Mouse (Mus musculus) heart, adult 11 months (tissue): ENCODE data around the gene Clpp.

Source experiments
- DNase-seq: peaks from one replicate; pipeline ENCODE4 v3.0.0; 2022

Clpp gene

DNA sequence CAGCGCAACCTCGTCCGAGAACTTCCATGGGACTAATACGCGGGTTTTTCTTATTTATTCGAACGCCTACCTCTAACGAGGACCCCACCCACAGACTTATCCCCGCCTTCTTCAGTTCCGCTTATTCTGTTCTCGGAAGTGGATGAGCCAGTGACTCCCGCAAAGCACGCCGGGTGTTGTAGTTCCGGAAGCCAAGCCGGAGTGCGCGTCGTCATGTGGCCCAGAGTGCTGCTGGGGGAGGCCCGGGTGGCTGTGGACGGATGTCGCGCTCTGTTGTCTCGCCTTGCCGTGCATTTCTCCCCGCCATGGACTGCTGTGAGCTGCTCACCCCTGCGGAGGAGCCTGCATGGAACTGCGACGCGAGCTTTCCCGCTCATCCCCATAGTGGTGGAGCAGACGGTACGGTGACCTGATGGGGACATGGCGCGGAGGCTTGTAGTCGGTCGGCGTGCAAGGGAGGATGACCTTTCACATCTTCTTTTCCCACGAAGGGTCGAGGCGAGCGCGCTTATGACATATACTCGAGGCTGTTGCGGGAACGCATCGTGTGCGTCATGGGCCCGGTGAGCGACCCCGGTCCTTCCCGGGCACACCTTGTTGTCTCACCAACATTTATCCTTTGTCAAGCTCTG is at the start of gene Clpp:
Clpp (plus strand) TSS at position 191 of the 632 bp plus-strand sequence.
- DNase-seq = peak; percentile 100

DNA sequence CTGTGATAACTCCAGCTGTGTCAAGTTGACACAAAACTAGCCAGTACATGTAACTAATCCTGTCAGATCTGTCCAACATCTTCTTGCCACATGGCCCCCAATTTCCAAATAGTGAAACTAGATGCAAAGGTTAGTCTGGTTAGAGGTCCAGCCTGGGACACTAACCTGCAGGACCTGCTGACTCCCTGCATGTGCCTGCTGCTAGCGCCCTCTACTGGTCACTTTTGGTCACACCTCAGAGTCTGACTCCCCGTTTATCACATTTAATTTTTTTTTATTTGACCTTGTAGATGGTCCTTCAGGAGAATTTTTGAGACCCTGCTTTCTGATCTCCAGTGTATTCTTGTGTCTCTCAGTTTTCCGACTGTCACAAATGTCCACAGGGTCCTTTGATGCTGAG is 39.2 kb upstream of the Clpp start:
- peak; percentile 90 for DNase-seq

DNA sequence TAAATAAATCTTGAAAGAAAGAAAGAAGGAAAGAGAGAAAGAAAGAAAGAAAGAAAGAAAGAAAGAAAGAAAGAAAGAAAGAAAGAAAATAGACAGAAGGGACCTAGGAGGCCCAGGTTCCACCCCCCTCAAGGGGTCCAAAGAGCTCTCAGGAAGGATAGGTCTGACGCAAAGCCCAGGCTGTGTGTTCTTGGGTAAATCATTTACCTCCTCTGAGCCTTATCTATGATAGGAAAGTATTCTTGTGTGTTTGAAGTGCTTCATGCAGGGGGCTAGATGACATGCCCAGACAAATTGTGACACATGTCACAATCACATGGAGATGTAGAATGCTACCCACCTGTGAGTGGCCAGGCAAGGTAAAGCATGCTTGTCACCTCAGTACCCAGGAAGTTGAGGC is 37.5 kb upstream of the Clpp start:
- no peak for DNase-seq

DNA sequence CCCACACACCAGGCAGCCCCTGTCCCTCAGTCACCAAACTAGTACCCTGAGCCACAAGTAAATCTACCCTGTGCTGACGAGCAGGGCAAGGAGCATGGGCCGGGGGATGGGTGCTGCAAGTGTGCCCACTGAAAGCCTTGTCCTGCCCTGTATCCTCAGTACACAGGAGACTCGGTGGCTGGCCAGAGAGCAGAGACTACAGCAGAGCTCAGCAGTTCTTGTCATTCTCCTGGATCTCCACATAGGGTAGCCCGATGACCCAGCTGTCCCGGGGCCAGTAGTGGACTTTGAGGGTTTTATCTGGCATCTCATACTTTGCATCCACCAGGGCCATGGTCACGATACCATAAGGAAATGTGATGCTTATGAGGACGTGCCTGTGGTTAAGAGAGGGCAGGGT is 35.2 kb upstream of the Clpp start:
- DNase-seq = peak; percentile 76

DNA sequence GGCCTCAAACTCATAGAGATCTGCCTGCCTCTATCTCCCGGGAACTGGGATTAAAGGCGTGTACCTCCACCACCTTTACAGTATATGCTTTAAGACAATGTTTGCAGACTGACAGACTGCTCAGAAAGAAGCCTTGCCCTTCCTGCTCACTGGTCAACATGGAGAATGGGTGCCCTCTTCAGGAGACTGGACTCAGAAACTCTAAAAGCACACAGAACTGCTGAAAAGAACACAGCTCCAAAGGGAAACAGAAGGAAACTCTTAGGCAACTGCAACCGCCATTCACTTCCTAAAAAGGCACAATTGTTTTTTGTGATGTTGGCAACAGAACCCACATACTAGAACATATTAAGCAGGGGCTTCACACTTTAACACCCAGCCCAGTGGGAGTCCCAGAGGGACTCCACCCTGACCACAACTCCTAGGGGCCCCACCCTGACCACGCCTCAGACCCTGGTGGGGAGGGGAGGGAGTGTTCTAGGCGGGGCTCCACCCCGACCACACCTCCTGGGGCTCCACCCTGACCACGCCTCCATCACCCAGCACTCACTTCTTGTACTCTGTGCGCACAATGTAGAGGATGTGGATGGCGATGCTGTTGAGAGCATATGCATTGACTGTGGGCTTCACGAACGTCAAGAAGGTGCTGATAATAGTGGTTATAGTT is 32.2 kb upstream of the Clpp start:
- DNase-seq = peak; percentile 92

DNA sequence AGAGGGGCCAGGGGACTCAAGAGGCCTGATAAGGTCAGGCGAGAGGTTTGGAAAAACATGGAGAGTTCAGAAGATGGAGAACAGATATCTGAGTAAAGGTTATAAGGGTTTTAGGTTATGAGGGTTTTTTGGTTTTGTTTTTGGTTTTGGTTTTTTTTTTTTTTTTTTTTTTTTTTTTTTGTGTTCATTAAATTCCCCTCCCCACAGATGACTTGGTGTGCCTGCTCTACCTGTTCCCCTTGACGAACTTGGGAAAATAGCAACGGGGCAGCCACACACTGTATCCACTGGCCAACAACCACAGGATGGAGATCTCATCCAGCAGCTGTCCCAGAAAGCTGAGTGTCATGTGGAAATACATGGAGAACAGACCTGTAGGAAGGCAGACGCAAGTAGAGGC is 31.4 kb upstream of the Clpp start:
- peak; percentile 44 for DNase-seq

DNA sequence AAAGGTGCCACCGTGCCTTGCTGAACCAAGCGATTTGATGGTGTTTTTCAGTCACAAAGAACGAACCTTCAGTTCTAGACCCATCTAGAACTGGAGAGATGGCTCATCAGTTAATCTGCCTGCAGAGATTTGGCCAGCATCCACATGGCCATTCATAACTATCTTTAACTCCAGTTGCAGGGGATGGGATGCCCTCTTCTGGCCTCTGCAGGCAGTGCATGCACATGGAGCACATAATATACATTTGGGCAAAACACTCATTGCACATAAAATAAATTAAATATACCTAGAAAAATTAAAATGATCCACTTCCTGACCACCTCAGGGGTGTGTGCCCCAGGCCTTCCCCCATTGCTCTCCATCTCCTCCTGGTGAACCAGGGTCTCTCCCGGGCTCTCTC is 28.2 kb upstream of the Clpp start:
- peak; percentile 57 for DNase-seq

DNA sequence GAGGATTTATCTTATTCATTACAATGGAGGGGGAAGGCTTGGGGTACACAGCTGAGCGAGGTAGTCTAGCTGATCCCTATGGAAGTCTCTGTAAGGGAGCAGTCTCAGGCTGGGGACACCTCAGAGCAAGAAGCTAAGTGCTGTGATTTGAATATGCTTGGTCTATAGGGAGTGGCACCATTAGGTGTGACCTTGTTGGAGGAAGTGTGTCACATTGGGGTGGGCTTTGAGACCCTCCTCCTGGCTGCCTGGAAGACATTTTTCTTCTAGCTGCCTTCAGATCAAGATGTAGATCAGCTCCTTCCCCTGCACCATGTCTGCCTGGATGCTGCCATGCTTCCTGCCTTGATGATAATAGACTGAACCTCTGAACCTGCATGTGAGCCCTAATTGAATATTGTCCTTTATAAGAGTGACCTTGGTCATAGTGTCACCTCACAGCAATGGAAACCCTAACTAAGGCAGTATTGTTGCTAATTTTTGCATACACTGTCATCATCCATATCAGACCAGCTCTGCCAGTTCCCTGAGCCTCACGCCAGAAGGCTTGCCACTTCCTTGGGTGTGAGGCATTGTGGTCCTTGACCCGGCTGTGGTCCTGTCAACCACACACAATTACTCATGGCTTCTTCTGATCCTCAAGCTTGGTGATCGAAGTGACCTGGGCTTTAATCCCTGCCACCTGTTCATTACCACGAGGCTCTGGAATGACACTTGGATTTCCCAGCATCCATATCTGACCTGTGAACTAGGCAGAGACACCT is 27.3 kb upstream of the Clpp start:
- DNase-seq = peak; percentile 52

DNA sequence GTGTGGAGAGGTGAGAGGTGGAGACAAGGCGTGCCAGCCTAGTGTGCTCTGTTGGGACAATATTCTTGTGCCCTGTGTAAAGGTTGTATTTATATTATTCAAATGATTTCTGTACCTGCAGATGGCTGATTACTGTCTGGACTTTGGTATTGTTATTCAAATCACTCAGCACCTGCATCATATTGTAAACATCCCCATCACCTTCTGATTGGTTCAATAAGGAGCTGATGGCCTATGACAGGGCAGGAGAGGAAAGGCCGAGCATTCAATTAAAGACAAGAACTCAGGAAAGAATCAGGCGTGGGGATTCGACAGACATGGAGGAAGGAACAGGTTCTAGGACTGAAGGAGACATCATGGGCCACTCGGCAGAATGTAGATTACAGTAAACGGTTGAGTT is 26.5 kb upstream of the Clpp start:
- peak; percentile 63 for DNase-seq

DNA sequence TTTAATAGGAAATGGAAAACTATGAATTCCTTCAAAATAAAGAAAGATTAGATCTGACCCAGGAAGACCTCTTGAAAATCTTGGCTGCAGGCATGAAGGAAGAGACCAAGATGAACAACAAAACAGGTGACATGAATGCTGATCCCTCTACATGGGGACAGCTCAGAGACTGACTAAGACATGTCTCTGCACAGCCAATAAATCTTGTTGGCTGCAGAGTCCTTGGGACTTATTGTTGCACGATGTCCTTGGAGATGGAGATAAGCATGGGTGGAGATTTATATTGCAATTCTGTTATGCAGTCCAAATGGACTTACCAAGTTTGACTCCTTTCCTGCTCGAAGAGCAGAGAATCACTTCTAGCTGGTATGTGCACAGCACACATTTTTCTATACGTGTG is 20.8 kb upstream of the Clpp start:
- DNase-seq = peak; percentile 58

DNA sequence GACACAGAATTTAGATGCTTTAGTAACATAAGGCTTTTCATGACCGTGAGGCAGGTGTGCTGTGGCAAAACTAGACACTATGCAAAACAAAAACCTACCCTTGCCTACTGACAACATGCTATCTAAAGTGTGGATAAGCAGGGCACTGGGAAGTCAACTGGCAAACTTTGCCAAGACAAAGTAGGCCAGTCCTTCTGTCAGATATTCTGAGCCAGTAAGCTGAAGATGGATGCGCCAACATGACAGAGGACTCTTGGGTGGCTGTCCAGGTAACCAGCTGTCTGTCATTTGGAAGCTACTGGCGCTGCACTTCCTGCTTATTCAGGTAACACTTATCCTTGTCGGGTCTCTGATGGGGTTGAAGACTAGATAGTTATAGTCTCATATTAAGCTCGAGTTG is 20.0 kb upstream of the Clpp start:
- peak; percentile 45 for DNase-seq

DNA sequence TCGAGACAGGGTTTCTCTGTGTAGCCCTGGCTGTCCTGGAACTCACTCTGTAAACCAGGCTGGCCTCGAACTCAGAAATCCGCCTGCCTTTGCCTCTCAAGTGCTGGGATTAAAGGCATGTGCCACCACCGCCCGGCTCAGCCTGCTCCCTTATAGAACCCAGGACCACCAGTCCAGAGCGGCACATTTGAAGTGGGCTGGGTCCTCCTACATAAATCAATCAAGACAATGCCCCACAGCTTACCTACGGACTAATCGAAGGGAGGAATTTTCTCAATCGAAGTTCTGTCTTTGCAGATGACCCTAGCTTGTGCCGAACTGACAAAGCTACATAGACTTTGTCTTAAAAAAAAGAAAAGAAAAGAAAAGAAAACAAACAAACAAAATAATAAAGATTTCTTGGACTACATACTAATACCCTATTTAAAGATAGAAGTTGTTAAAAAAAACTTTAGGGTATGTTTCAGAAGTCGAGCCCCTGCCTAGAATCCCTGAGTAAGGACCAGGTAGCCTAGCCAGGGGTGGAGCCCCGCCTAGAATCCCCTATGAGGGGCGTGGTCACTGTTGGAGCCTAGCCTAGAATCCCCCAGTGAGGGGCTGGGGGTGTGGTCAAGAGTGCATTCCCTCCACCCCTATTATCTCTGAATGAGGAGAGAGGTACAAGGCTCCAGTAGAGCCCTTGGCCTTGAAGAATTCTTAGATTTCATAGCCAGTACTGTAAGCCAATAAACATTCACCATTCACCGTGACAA is 16.0 kb upstream of the Clpp start:
- DNase-seq = peak; percentile 83

DNA sequence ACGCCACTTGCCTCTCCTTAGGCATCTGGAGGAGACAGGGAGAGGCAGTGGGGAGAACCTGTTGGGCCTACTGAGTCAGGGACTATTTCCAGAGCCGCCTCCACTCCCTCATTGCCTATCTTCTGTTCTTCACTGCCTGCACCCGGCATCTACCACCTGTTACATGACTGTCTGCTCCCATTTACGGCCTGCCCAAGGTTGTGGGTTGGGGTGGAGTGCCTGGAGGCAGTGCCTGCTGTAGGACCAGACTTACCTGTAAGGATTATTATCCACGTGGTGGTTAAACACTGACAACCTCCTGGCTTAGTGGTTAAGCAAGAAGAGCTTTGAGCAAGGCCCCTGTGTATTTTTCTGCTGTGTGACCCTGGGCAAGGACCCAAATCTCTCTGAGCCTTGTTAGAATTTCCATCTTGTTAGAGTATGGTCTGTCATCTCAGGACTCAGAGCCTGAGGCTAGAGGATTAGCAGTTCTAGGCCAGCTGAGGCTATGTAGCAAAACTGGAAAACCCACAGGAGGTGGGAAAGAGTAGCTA is 15.3 kb upstream of the Clpp start:
- no peak for DNase-seq

DNA sequence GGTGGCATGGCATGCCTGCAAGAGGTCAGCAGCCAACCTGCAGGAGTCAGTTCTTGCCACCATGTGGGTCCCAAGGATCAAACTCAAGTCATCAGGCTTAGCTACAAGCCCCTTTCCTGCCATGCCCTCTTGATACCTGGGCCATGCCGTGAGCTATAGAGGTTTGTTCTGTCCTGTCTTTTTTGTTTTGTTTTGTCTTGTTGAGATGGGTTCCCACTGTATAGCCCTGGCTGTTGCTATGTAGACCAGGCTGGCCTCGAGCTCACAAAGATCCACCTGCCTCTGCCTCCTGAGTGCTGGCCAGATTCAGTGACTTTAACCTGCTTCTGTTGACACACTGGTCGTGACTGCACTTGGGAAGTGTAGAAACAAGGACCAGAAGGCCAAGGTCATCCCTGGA is 14.7 kb upstream of the Clpp start:
- DNase-seq = peak; percentile 80

DNA sequence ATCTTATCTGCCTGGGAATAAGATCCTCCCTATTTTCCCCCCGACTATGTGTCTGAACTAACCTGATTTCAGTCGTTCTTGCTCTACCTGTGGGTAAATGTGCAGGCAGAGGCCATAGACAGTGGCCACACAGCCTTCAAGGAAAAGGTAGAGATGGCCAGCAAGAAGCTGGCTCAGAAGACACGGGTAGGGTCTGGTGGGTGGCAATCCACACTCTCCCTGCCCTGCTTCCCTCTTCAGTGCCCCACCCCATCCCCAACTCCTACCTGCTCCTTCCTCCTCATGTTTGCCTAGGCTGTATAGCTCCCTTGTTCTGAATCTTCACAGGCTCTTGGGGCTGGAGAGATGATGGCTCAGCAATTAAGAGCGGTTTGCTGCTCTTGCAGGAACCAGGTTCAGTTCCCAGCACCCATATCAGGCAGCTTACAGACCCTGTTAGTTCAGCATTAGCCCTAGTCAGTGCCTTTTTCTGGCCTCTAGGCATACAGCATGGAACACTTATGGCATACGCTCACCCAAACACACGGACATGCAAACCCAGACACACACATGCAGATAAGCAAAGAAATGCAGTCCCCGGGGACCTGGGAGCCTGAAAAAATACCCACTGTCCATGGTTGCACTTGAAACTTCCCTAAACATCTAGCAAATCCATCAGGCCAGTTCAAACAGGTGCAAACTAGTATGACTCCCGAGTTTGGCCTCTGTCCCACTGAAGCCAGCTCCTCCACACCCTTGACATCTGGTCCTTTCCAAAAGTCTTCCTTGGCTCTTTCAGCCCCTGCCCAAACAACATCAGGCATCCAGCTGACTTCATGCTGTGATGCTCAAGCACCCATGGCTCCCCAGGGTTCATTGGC is 13.3 kb upstream of the Clpp start:
- peak; percentile 66 for DNase-seq

DNA sequence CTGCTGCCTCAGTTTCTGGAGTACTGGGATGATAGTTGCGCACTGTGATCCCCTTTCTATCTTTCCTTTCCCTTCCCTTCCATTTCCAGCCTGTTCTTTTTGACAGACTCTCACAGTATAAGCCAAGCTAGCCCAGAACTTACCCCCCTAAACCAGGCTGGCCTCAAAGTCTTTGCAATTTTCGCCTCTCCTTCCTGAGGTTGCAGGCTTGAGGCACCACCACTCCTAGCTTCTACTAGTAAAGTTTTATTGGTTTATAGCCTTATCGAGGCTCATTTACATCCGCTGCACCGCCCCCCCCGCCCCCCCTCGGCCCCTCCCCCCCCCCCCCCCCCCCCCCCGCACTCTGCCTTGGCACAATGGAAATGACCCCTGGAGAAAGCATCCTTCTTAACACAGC is 10.6 kb upstream of the Clpp start:
- peak; percentile 67 for DNase-seq

DNA sequence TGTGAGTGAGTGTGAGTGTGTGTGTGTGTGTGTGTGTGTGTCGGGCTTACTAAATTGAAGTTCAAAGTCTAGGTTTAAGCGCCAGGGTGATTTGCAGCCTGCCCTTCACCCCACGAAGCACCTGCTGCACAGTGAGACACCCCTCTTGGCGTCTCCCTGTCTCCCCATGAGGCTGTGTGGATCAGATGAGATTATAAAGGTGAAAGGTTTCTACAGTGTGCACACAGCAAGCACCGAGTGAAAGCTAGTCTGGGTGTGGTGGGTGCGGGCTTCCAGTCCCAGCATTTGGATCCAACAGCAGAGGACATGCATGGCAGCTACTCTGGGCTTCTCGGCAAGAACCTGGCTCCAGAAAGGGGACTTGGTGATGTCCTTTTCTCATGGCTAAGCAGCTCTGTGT is 9.1 kb upstream of the Clpp start:
- peak; percentile 81 for DNase-seq

DNA sequence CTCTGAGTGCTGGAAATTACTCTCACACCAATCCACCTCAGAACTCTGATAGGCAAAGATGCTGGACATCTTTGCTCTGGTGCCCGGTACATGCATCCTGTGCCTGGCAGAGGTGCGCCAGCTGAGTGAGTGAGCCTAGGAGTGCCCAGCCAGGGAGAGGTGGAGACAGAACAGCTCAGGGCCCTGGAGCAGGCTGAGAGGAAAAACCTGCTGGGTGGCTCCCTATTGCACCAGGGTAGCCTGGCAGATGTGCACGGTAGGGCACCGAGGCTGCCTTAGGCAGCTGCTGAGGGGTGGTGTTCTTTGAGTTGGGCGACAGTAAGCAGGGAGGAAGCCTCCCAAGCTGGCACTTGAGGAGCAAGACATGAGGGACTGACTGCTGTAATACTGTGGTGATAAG is 8.1 kb upstream of the Clpp start, which contains the start of gene Acer1:
Acer1 (minus strand) TSS at position 114 of the 400 bp plus-strand sequence.
- peak; percentile 86 for DNase-seq

DNA sequence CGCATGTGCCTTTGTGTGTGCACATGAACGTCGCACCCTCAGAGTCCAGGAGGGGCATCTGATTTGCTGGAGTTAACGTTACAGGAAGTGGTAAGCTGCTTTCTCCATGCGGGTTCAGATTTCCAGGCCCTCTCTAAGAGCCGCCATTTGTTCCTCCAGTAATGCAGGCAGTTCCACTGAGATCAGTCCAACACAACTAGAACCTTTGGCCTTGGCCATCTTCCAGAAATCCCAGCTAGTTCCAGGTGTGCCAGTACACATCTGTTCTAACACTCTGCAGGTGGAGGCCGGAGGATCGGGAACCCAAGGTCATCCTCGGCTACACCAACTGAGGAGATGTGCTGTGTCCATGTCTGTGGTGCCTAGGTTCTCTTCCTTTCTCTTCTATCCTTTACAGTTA is 5.2 kb upstream of the Clpp start:
- peak; percentile 82 for DNase-seq

DNA sequence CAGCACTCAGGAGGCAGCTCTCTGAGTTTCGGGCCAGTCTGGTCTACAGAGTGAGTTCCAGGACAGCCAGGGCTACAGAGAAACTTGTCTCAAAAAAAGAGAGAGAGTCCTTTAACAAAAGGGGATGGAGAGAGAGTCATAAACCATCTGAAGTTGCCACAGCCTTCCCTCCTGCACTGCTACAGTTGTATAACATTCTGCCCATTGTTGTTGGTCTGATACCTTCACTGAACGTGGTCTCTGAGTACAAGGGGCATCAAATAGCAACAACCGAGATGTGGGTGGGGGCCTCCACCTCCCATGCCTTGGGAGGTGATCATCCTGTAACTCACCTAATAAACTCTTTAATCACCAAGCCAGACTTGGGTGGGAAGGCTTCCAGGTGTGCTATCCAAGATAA is 4.4 kb upstream of the Clpp start:
- DNase-seq = peak; percentile 60

DNA sequence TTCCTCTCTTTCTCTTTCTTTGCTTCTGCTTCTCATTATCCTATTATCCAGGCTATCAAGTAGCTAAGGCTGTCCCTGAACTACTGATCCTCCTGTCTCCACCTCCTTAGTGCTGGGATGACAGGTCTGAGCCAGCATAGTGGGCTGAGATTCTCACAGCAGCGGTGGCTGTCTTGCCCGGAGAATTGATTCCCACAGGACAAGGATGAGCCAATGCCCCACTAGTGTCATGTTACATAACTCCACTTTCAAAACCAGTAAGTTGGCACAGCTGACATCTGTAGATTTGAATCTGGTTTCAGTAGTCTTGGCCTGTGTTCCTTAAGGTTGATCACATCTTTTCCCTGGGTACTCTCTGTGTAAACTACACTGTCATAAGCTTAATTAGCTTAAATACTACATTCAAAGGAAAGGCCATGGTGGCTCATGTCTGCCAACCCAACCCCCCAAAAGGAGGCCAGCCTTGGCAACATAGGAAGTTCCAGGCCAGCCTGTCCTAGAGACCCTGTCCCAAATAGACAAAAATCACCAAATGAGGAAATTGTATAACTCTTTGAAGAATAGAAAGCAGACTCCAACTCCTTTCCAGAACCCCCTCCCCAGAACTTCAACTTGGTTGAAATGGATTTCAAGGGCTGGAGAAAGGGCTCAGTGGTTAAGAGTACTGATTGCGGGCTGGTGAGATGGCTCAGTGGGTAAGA is 3.9 kb upstream of the Clpp start:
- DNase-seq = peak; percentile 65
